Mouse (Mus musculus) heart, embryonic 12.5 days (tissue): ENCODE results near the gene Hormad2. TPM values are rescaled to one million over a fixed set of nuclear protein-coding genes. Genes with fewer than 3 reads are reported as not detected.
A peak's percentile ranks its signal among the peaks of the same experiment; 100 is the strongest.

Experiments
- ATAC-seq: fragments of 200-750 bp; cut with Nextera tagmentation; 2 replicates; pipeline ENCODE4 v1.8.0; 2017; ENCODE audit warnings: moderate TSS enrichment, moderate library complexity; ENCODE audit not compliant: insufficient number of reproducible peaks, low FRiP score
- H3K27ac ChIP-seq: fragments of 300-500 bp; sonication (generic); 2 replicates; pipeline ENCODE4 v1.5.1; 2016; ENCODE audit warnings: mild to moderate bottlenecking, moderate library complexity; ENCODE audit not compliant: poor library complexity, severe bottlenecking
- H3K27me3 ChIP-seq: fragments of 300-500 bp; sonication (generic); replicated peaks from 2 replicates; pipeline ENCODE4 v1.6.1; 2016; ENCODE audit warnings: mild to moderate bottlenecking, moderate library complexity
- H3K36me3 ChIP-seq: fragments of 300-500 bp; sonication (generic); 2 replicates; pipeline ENCODE4 v1.6.1; 2016; ENCODE audit warnings: mild to moderate bottlenecking, moderate library complexity
- H3K4me1 ChIP-seq: fragments of 300-500 bp; sonication (generic); replicated peaks from 2 replicates; pipeline ENCODE4 v1.6.1; 2016; ENCODE audit warnings: mild to moderate bottlenecking
- H3K4me2 ChIP-seq: fragments of 300-500 bp; sonication (generic); 2 replicates; pipeline ENCODE4 v1.6.1; 2016; ENCODE audit warnings: mild to moderate bottlenecking, moderate library complexity
- H3K4me3 ChIP-seq: fragments of 300-500 bp; sonication (generic); 2 replicates; pipeline ENCODE4 v1.5.1; 2016; ENCODE audit warnings: mild to moderate bottlenecking
- H3K9ac ChIP-seq: fragments of 300-500 bp; sonication (generic); 2 replicates; pipeline ENCODE4 v1.6.1; 2016; ENCODE audit warnings: mild to moderate bottlenecking, moderate library complexity
- H3K9me3 ChIP-seq: fragments of 300-500 bp; sonication (generic); replicated peaks from 2 replicates; pipeline ENCODE4 v1.6.1; 2016; ENCODE audit warnings: mild to moderate bottlenecking, moderate library complexity
- WGBS: fragments of 180-500 bp; shearing (Covaris S2); methylation state at CpG from one replicate; pipeline ENCODE4 v1.1.7; 2016; 5-methylcytosine and 5-hydroxymethylcytosine counted together
- polyA plus RNA-seq: library from polyadenylated mRNA; unstranded; fragments of >200 nt; fragmentation: Nextera tagmentation; extraction: Ambion mirVana; gene quantifications from 2 replicates; pipeline ENCODE4 v1.2.1, GENCODE M21; 2016

Hormad2 gene
- polyA plus RNA-seq, 1 experiment from 2014 or later, result 0.38 TPM

- Histone ChIP-seq H3K27me3 (no peaks in the 10 kb centered on the region), H3K9ac (no peak overlapping the region), H3K36me3 (no peaks in the 10 kb centered on the region), H3K27ac (no peak overlapping the region), H3K4me1 (no peaks in the 10 kb centered on the region), H3K4me2 (no peak overlapping the region), H3K9me3 (no peaks in the 10 kb centered on the region), H3K4me3 (no peak overlapping the region)
- WGBS, result 57% methylated on average over 5 of the region's 5 CpGs
- ATAC-seq, result no peak
These were observed 28.2 kb upstream of the Hormad2 start for GRCm38 (mm10) chr11:4469091-4469490.

- ATAC-seq, result no peak
- WGBS, result 97% methylated on average over 1 of the region's 1 CpGs
- Histone ChIP-seq H3K36me3 (no peaks in the 10 kb centered on the region), H3K9me3 (no peaks in the 10 kb centered on the region), H3K4me3 (no peak overlapping the region), H3K4me1 (no peaks in the 10 kb centered on the region), H3K27ac (no peak overlapping the region), H3K4me2 (no peak overlapping the region), H3K9ac (no peak overlapping the region), H3K27me3 (no peaks in the 10 kb centered on the region)
These were observed 26.5 kb upstream of the Hormad2 start for GRCm38 (mm10) chr11:4467436-4467835.

GRCm38 (mm10) chr11:4466191-4466590 is 25.3 kb upstream of the Hormad2 start:
- no peak overlapping the region for H3K4me2 ChIP-seq
- ATAC-seq, result peak; percentile 36; the same call in 1 of the 2 replicates
- no peaks in the 10 kb centered on the region for H3K36me3 ChIP-seq
- WGBS, result 60% methylated on average over 4 of the region's 4 CpGs
- H3K27ac ChIP-seq, result no peak overlapping the region
- H3K9ac ChIP-seq, result no peak overlapping the region
- no peaks in the 10 kb centered on the region for H3K4me1 ChIP-seq
- no peak overlapping the region for H3K4me3 ChIP-seq
- no peaks in the 10 kb centered on the region for H3K27me3 ChIP-seq
- H3K9me3 ChIP-seq, result no peaks in the 10 kb centered on the region

- no peaks in the 10 kb centered on the region for H3K4me1 ChIP-seq
These were observed 23.7 kb upstream of the Hormad2 start for GRCm38 (mm10) chr11:4464616-4465015.

GRCm38 (mm10) chr11:4464186-4464585 is 23.3 kb upstream of the Hormad2 start:
- Histone ChIP-seq H3K4me3 (no peak overlapping the region), H3K9me3 (no peaks in the 10 kb centered on the region), H3K9ac (no peak overlapping the region), H3K27ac (no peak overlapping the region), H3K4me2 (no peak overlapping the region), H3K27me3 (peaks cover 12% of the 10 kb centered on the region; the same call in 1 of the 2 replicates), H3K36me3 (no peaks in the 10 kb centered on the region), H3K4me1 (no peaks in the 10 kb centered on the region)
- ATAC-seq, result no peak
- WGBS, result 79% methylated on average over 1 of the region's 1 CpGs

More at GRCm38 (mm10) chr11:4464616-4465015, 23.7 kb upstream of the Hormad2 start:
- Histone ChIP-seq H3K4me2 (no peak overlapping the region), H3K27ac (no peak overlapping the region), H3K36me3 (no peaks in the 10 kb centered on the region), H3K9me3 (no peaks in the 10 kb centered on the region), H3K9ac (no peak overlapping the region), H3K27me3 (peaks cover 12% of the 10 kb centered on the region; the same call in 1 of the 2 replicates), H3K4me3 (no peak overlapping the region)
- WGBS, result 84% methylated on average over 4 of the region's 4 CpGs
- ATAC-seq, result no peak

- Histone ChIP-seq H3K4me2 (no peak overlapping the region), H3K36me3 (no peaks in the 10 kb centered on the region), H3K27me3 (peaks cover 12% of the 10 kb centered on the region; the same call in 1 of the 2 replicates), H3K27ac (no peak overlapping the region), H3K4me3 (no peak overlapping the region), H3K9ac (no peak overlapping the region), H3K4me1 (no peaks in the 10 kb centered on the region), H3K9me3 (no peaks in the 10 kb centered on the region)
- WGBS, result 45% methylated on average over 2 of the region's 2 CpGs
- no peak for ATAC-seq
These were observed 22.0 kb upstream of the Hormad2 start for GRCm38 (mm10) chr11:4462868-4463267.

GRCm38 (mm10) chr11:4461154-4461553 is 20.2 kb upstream of the Hormad2 start:
- no peak overlapping the region for H3K4me2 ChIP-seq
- H3K9me3 ChIP-seq, result no peaks in the 10 kb centered on the region
- no peak overlapping the region for H3K9ac ChIP-seq
- 12% methylated on average over 12 of the region's 12 CpGs for WGBS
- no peak overlapping the region for H3K27ac ChIP-seq
- H3K4me1 ChIP-seq, result no peaks in the 10 kb centered on the region
- H3K27me3 ChIP-seq, result peaks cover 12% of the 10 kb centered on the region; the same call in 1 of the 2 replicates
- ATAC-seq, result no peak
- H3K4me3 ChIP-seq, result no peak overlapping the region
- no peaks in the 10 kb centered on the region for H3K36me3 ChIP-seq

- H3K4me2 ChIP-seq, result no peak overlapping the region
- H3K4me3 ChIP-seq, result no peak overlapping the region
- peaks cover 12% of the 10 kb centered on the region; the same call in 1 of the 2 replicates for H3K27me3 ChIP-seq
- no peak overlapping the region for H3K27ac ChIP-seq
- H3K4me1 ChIP-seq, result no peaks in the 10 kb centered on the region
- H3K9ac ChIP-seq, result no peak overlapping the region
- H3K36me3 ChIP-seq, result no peaks in the 10 kb centered on the region
- no peaks in the 10 kb centered on the region for H3K9me3 ChIP-seq
- 48% methylated on average over 5 of the region's 5 CpGs for WGBS
- no peak for ATAC-seq
These were observed 19.7 kb upstream of the Hormad2 start for GRCm38 (mm10) chr11:4460615-4461014.

GRCm38 (mm10) chr11:4454895-4455535 is 14.1 kb upstream of the Hormad2 start:
- no peak overlapping the region for H3K4me2 ChIP-seq
- H3K4me3 ChIP-seq, result no peak overlapping the region
- ATAC-seq, result no peak
- no peaks in the 10 kb centered on the region for H3K36me3 ChIP-seq
- H3K9ac ChIP-seq, result no peak overlapping the region
- H3K9me3 ChIP-seq, result no peaks in the 10 kb centered on the region
- peaks cover 8% of the 10 kb centered on the region; the same call in 1 of the 2 replicates for H3K4me1 ChIP-seq
- 72% methylated on average over 8 of the region's 8 CpGs for WGBS
- no peak overlapping the region for H3K27ac ChIP-seq
- H3K27me3 ChIP-seq, result peaks cover 3% of the 10 kb centered on the region; the same call in 1 of the 2 replicates

GRCm38 (mm10) chr11:4452467-4453184 is 11.7 kb upstream of the Hormad2 start:
- H3K27ac ChIP-seq, result no peak overlapping the region
- no peak for ATAC-seq
- no peaks in the 10 kb centered on the region for H3K36me3 ChIP-seq
- no peak overlapping the region for H3K9ac ChIP-seq
- no peaks in the 10 kb centered on the region for H3K9me3 ChIP-seq
- no peaks in the 10 kb centered on the region; the same call in 1 of the 2 replicates for H3K27me3 ChIP-seq
- no peak overlapping the region for H3K4me2 ChIP-seq
- whole genome bisulfite sequencing, result 73% methylated on average over 12 of the region's 12 CpGs
- H3K4me3 ChIP-seq, result no peak overlapping the region
- H3K4me1 ChIP-seq, result peaks cover 8% of the 10 kb centered on the region; the same call in 1 of the 2 replicates

- Histone ChIP-seq H3K4me3 (no peak overlapping the region), H3K27ac (no peak overlapping the region), H3K9ac (no peak overlapping the region), H3K36me3 (no peaks in the 10 kb centered on the region), H3K9me3 (no peaks in the 10 kb centered on the region), H3K4me1 (peaks cover 8% of the 10 kb centered on the region; the same call in 1 of the 2 replicates), H3K4me2 (no peak overlapping the region), H3K27me3 (no peaks in the 10 kb centered on the region)
- WGBS, result 21% methylated on average over 9 of the region's 9 CpGs
- ATAC-seq, result no peak
These were observed 10.2 kb upstream of the Hormad2 start for GRCm38 (mm10) chr11:4451116-4451515.
